Mouse (Mus musculus): ENCODE data around the gene March4. TPM values are rescaled to one million over a fixed set of nuclear protein-coding genes. Genes with fewer than 3 reads are reported as not detected.

The March4 gene
- total and polyA plus RNA-seq, 2 experiments from 2014 or later: 8.0 to 36.4 TPM

GRCm38 (mm10) chr1:72409936-72410335 is 126.8 kb downstream of the March4 start:
- no peak overlapping the region for H3K4me3 ChIP-seq (ENCODE audit: low read depth, low read length)
- DNase-seq (ENCODE audit: low spot score): peak; percentile 42
- no peaks in the 10 kb centered on the region for H3K36me3 ChIP-seq (ENCODE audit: insufficient read depth, low read length)
- H3K9me3 ChIP-seq (ENCODE audit: low read length): no peaks in the 10 kb centered on the region
- no peak overlapping the region for H3K27ac ChIP-seq (ENCODE audit: low read depth, low read length)
- no peaks in the 10 kb centered on the region for H3K27me3 ChIP-seq (ENCODE audit: insufficient read depth, low read length)
- no peak for TF ChIP-seq CTCF (IDR thresholded peaks at IDR 0.05)
- ATAC-seq (ENCODE audit: low FRiP score): no peak
- H3K4me1 ChIP-seq (ENCODE audit: insufficient read depth, low read length): no peaks in the 10 kb centered on the region
- no peak overlapping the region for H3K4me2 ChIP-seq (ENCODE audit: low read depth, low read length, poor library complexity, severe bottlenecking)
- no peak overlapping the region for H3K9ac ChIP-seq (replicated peaks; ENCODE audit: low read length, poor library complexity, severe bottlenecking)
- WGBS: 81% methylated on average over 5 of the region's 5 CpGs

DNA sequence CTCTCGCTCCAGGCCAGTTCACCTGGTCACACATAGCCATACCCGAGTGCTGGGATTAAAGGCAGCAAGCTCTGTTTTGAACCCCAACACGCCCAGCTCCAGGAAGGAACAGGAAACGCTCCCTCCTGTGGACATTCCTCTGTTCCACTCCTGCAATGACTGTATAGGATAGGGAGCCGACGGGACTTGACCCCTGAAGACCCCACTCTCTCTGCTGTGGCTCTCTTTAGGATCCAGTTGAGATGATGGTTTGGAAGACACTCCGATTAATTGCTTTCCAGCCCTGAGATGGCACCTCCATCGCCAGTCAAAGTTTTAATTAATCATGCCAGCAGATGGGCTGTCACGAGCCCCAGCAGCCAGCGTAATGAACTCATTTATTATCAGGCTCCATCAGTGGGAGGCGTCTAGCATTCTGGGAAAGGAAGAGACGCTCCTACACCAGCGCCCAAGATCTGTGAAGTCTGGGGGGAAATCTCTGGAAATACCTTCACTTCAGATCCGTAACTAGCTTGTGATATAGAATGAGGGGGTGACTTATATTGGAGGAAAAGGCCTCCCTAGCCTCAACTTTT is 130.1 kb downstream of the March4 start:
- Histone ChIP-seq H3K27me3 (ENCODE audit: insufficient read depth, low read length) (no peaks in the 10 kb centered on the region), H3K4me2 (ENCODE audit: low read depth, low read length, poor library complexity, severe bottlenecking) (no peak overlapping the region), H3K36me3 (ENCODE audit: insufficient read depth, low read length) (no peaks in the 10 kb centered on the region), H3K4me3 (ENCODE audit: low read depth, low read length) (no peak overlapping the region), H3K9ac (replicated peaks; ENCODE audit: low read length, poor library complexity, severe bottlenecking) (no peak overlapping the region), H3K4me1 (ENCODE audit: insufficient read depth, low read length) (no peaks in the 10 kb centered on the region), H3K27ac (ENCODE audit: low read depth, low read length) (no peak overlapping the region), H3K9me3 (ENCODE audit: low read length) (no peaks in the 10 kb centered on the region)
- peak; percentile 79 for DNase-seq (ENCODE audit: low spot score)
- ATAC-seq (ENCODE audit: low FRiP score): no peak
- no peak for TF ChIP-seq CTCF (IDR thresholded peaks at IDR 0.05)
- WGBS: 73% methylated on average over 14 of the region's 14 CpGs

DNA sequence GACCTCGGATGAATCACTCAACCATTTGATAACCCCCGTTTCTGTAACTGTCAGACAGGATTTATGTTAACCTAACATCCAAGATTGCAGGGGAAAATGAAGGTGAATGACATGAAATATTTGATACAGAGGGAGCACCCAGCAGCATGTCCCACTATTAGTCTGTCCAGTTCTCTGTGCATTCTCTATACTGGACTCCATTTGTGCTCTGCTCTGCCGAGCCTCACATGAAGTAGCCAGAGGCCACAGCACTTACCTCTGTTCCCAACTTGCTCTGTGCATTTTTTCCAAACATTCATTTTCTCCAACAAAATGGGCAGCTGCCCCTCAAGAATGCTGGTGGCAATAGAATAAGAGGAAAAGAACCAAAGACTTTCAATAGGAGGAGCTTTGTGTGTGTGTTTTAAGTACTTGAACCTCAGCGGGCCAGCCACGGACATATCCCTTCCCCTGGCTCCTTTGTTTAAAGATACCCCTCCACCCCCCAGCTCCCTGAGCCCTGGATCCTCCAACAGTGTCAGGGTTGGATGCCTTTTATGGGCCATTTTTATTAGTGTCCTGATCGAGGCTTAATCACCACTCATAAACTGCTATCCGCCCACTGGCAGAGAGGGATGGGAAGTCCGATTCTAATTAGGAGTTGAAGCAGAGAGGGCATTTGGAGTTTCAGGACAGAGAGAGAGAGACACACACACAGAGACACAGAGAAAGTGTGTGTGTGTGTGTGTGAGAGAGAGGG is 135.2 kb downstream of the March4 start:
- WGBS: 73% methylated on average over 8 of the region's 8 CpGs
- no peaks in the 10 kb centered on the region for H3K27me3 ChIP-seq (ENCODE audit: insufficient read depth, low read length)
- H3K36me3 ChIP-seq (ENCODE audit: insufficient read depth, low read length): no peaks in the 10 kb centered on the region
- TF ChIP-seq CTCF (IDR thresholded peaks at IDR 0.05): no peak
- no peak overlapping the region for H3K4me2 ChIP-seq (ENCODE audit: low read depth, low read length, poor library complexity, severe bottlenecking)
- H3K9me3 ChIP-seq (ENCODE audit: low read length): no peaks in the 10 kb centered on the region
- no peak overlapping the region for H3K9ac ChIP-seq (replicated peaks; ENCODE audit: low read length, poor library complexity, severe bottlenecking)
- no peak overlapping the region for H3K4me3 ChIP-seq (ENCODE audit: low read depth, low read length)
- no peaks in the 10 kb centered on the region for H3K4me1 ChIP-seq (ENCODE audit: insufficient read depth, low read length)
- DNase-seq (ENCODE audit: low spot score): no peak
- no peak for ATAC-seq (ENCODE audit: low FRiP score)
- no peak overlapping the region for H3K27ac ChIP-seq (ENCODE audit: low read depth, low read length)

GRCm38 (mm10) chr1:72400616-72401015 is 136.1 kb downstream of the March4 start:
- ATAC-seq (ENCODE audit: low FRiP score): no peak

GRCm38 (mm10) chr1:72399720-72400401 is 136.9 kb downstream of the March4 start:
- Histone ChIP-seq H3K4me1 (ENCODE audit: insufficient read depth, low read length) (no peaks in the 10 kb centered on the region), H3K9ac (replicated peaks; ENCODE audit: low read length, poor library complexity, severe bottlenecking) (no peak overlapping the region), H3K4me2 (ENCODE audit: low read depth, low read length, poor library complexity, severe bottlenecking) (no peak overlapping the region), H3K27ac (ENCODE audit: low read depth, low read length) (no peak overlapping the region), H3K4me3 (ENCODE audit: low read depth, low read length) (no peak overlapping the region), H3K36me3 (ENCODE audit: insufficient read depth, low read length) (0 out of 2 replicates have a peak, but pooled peaks cover 2% of the 10 kb centered on the region), H3K27me3 (ENCODE audit: insufficient read depth, low read length) (no peaks in the 10 kb centered on the region), H3K9me3 (ENCODE audit: low read length) (no peaks in the 10 kb centered on the region)
- no peak for ATAC-seq (ENCODE audit: low FRiP score)
- DNase-seq (ENCODE audit: low spot score): no peak
- TF ChIP-seq CTCF (IDR thresholded peaks at IDR 0.05): no peak
- 80% methylated on average over 8 of the region's 8 CpGs for WGBS

More at GRCm38 (mm10) chr1:72400616-72401015, 136.1 kb downstream of the March4 start:
- Histone ChIP-seq H3K4me2 (ENCODE audit: low read depth, low read length, poor library complexity, severe bottlenecking) (no peak overlapping the region), H3K27ac (ENCODE audit: low read depth, low read length) (no peak overlapping the region), H3K9me3 (ENCODE audit: low read length) (no peaks in the 10 kb centered on the region), H3K27me3 (ENCODE audit: insufficient read depth, low read length) (no peaks in the 10 kb centered on the region), H3K4me1 (ENCODE audit: insufficient read depth, low read length) (no peaks in the 10 kb centered on the region), H3K9ac (replicated peaks; ENCODE audit: low read length, poor library complexity, severe bottlenecking) (no peak overlapping the region), H3K4me3 (ENCODE audit: low read depth, low read length) (no peak overlapping the region), H3K36me3 (ENCODE audit: insufficient read depth, low read length) (no peaks in the 10 kb centered on the region)
- peak; percentile 73 for DNase-seq (ENCODE audit: low spot score)
- no peak for TF ChIP-seq CTCF (IDR thresholded peaks at IDR 0.05)
- WGBS: 88% methylated on average over 9 of the region's 9 CpGs

DNA sequence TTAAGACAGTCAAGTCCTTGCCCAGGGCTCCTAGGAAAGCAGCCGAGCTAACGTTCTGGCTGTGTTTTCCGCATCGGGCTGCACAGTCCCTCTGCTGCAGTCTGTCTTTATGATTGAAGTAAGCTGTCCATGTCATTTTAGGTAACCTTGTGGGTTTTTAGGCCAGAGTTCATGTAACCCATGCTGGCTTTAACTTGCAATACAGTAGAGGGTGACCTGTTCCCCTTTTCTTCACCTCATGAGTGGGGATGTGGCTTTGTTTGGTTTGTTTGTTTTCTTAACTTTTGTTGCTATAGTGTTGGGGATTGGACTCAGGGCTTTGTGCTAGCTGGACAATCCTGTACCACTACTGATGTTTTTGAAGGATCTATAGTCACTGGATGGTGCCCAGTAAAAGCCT is 146.3 kb downstream of the March4 start:
- Histone ChIP-seq H3K4me2 (ENCODE audit: low read depth, low read length, poor library complexity, severe bottlenecking) (no peak overlapping the region), H3K9me3 (ENCODE audit: low read length) (no peaks in the 10 kb centered on the region), H3K9ac (replicated peaks; ENCODE audit: low read length, poor library complexity, severe bottlenecking) (no peak overlapping the region), H3K27me3 (ENCODE audit: insufficient read depth, low read length) (no peaks in the 10 kb centered on the region), H3K36me3 (ENCODE audit: insufficient read depth, low read length) (0 out of 2 replicates have a peak, but pooled peaks cover 2% of the 10 kb centered on the region), H3K4me3 (ENCODE audit: low read depth, low read length) (no peak overlapping the region), H3K27ac (ENCODE audit: low read depth, low read length) (no peak overlapping the region), H3K4me1 (ENCODE audit: insufficient read depth, low read length) (no peaks in the 10 kb centered on the region)
- ATAC-seq (ENCODE audit: low FRiP score): no peak
- TF ChIP-seq CTCF (IDR thresholded peaks at IDR 0.05): no peak
- WGBS: 50% methylated on average over 4 of the region's 4 CpGs
- DNase-seq (ENCODE audit: low spot score): no peak
